Mouse (Mus musculus) erythroblast, embryonic 14.5 days (primary cell): ENCODE results near the gene Trabd2b. TPM values are rescaled to one million over a fixed set of nuclear protein-coding genes. Genes with fewer than 3 reads are reported as not detected.

Source experiments
- H3K27me3 ChIP-seq: 2 replicates; pipeline ENCODE4 v1.6.1; 2012; ENCODE audit warnings: inconsistent platforms; ENCODE audit not compliant: control insufficient read depth
- H3K36me3 ChIP-seq: 2 replicates; pipeline ENCODE4 v1.6.1; 2012; ENCODE audit warnings: mild to moderate bottlenecking, inconsistent platforms; ENCODE audit not compliant: control insufficient read depth
- H3K4me1 ChIP-seq: 2 replicates; pipeline ENCODE4 v1.6.1; 2012; ENCODE audit warnings: inconsistent platforms; ENCODE audit not compliant: control insufficient read depth
- H3K4me3 ChIP-seq: replicated peaks from 2 replicates; pipeline ENCODE3; 2012; ENCODE audit warnings: moderate library complexity, mild to moderate bottlenecking, inconsistent platforms
- H3K9me3 ChIP-seq: 2 replicates; pipeline ENCODE4 v1.6.1; 2012; ENCODE audit warnings: low read length, inconsistent platforms, mixed read lengths; ENCODE audit not compliant: control insufficient read depth
- GATA1 ChIP-seq: IDR thresholded peaks from 2 replicates; pipeline ENCODE4 v1.6.1; 2012; ENCODE audit warnings: low read length, inconsistent platforms, mixed read lengths
- TAL1 ChIP-seq: IDR thresholded peaks from 3 replicates; pipeline ENCODE4 v1.6.1; 2012; ENCODE audit warnings: low read length, inconsistent platforms, mixed read lengths
- polyA plus RNA-seq: library from polyadenylated mRNA; stranded (reverse); fragments of >175 nt; gene quantifications from 2 replicates; pipeline ENCODE4 v1.2.3, GENCODE M21; 2012

Gene Trabd2b
- polyA plus RNA-seq, 1 experiment = not detected

DNA sequence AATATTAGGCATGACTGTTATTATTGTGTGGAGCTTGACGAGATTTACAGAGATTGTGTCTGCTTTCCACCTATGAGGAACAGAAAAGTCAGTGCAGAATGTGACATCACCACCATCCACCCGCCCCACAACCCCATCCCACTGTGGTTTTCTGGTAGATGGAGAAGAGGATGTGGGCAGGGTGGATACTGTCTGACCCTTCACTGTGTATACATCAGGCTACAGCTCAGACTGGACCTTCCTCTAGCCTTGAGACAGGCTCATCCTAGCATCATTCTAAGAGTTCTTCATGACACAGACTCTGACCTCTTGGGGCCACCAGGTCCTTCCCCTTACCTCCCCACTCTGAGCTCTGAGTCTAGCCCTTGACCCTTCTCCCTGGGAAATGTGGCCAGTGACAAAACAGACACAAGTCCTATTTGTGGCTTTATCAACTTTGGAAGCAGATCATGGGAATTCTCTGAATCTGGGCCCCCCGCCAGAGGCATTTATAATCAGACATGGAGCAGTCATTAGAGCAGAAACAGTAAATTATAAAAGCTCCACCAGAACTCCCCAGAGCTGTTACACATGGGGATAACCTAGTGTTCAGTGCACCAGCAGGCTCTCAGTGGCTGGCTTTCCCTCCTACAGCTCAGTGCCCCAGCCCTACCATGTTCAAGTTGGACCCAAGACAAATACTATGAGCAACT, 48.1 kb downstream of the Trabd2b start:
- TF ChIP-seq GATA1 (no peak), TAL1 (no peak)
- H3K4me3 ChIP-seq = no peak overlapping the region

DNA sequence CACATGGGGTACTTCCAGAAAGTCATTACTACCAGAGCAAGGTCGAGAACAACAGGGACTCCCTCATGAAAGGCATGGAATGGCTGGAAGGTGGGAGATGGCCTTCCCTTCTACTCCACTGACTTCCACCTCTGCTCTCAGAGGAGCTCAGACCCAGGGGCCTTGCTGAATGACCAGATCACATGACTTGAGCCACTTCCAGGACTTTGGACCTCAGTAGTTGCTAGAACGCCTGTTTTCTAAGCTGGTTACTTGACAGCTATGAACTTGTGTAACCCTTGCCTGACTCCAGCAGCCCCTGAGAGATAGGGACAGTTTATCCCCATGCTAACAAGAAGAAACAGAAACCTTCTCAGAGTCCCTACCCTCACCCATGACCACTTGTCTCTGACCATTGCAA, 50.6 kb downstream of the Trabd2b start:
- H3K4me1 ChIP-seq = no peaks in the 10 kb centered on the region
- no peaks in the 10 kb centered on the region for H3K9me3 ChIP-seq
- no peak for TF ChIP-seq GATA1
- TF ChIP-seq TAL1 = no peak
- no peak overlapping the region for H3K4me3 ChIP-seq
- H3K27me3 ChIP-seq = no peaks in the 10 kb centered on the region
- H3K36me3 ChIP-seq = no peaks in the 10 kb centered on the region

More for the DNA sequence above, 48.1 kb downstream of the Trabd2b start:
- Histone ChIP-seq H3K27me3 (no peaks in the 10 kb centered on the region), H3K36me3 (no peaks in the 10 kb centered on the region), H3K4me1 (no peaks in the 10 kb centered on the region), H3K9me3 (no peaks in the 10 kb centered on the region)

DNA sequence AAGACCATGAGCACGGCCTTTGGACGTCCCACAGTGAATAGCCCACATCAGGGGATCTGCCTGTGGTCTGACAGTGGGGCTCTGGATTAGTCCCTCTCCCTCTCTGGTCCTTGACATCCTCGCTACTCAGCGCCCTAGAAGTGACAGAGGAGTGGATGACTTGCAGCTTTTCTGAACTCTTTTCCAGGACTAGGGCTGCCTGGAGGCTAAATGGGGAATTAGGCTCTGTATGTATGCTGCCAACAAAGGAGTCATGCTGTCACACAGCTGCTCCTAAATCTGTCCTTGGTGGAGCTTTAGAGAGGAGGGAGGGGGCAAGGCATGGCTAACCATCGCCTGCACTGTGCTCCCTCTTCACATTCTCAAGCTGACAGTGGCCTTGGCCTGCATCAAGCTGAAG, 53.1 kb downstream of the Trabd2b start:
- Histone ChIP-seq H3K36me3 (no peaks in the 10 kb centered on the region), H3K27me3 (no peaks in the 10 kb centered on the region), H3K9me3 (no peaks in the 10 kb centered on the region), H3K4me1 (no peaks in the 10 kb centered on the region), H3K4me3 (no peak overlapping the region)
- TF ChIP-seq GATA1 = no peak
- TF ChIP-seq TAL1 = no peak

DNA sequence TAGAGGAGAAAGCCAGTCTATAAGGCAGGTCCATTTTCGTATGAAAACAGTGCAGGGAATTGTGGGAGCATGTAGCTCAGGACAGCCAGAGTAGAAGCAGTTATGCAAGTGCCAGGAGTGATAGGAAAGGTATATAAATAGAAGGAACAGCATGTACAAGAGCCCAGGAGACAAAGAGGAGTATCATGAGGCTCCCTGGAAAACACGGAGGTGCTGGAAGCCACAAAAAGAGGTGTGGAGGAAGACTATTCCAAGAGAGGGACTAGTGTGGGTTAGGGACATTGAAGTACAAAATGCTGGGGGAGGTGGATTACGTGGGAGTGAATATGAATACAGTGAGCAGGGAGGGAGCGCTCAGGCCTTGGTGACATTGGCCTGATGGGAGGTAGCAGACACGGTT, 53.9 kb downstream of the Trabd2b start:
- Histone ChIP-seq H3K27me3 (no peaks in the 10 kb centered on the region), H3K9me3 (no peaks in the 10 kb centered on the region), H3K4me3 (no peak overlapping the region), H3K4me1 (no peaks in the 10 kb centered on the region), H3K36me3 (no peaks in the 10 kb centered on the region)
- no peak for TF ChIP-seq TAL1
- TF ChIP-seq GATA1 = no peak

DNA sequence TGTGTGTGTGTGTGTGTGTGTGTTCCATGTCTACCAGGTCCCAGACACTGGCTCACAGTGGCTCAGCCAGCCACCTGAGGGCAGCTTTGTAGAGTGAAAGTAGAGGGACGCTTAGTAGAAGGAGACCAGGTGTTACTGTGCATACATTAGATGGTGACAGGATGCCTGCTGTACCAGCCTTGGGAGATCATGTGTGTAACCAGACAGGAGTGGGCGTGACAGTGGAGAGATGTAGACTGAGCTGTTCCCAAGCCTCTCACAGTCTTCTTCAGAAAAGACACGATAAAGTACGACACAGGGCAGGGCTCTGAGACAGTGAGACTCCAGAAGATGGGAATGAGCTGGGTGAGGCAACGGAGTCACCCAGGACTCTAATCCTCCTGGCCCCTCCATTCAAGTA, 54.6 kb downstream of the Trabd2b start:
- Histone ChIP-seq H3K4me3 (no peak overlapping the region), H3K36me3 (no peaks in the 10 kb centered on the region), H3K4me1 (no peaks in the 10 kb centered on the region), H3K9me3 (no peaks in the 10 kb centered on the region), H3K27me3 (no peaks in the 10 kb centered on the region)
- TF ChIP-seq TAL1 (no peak), GATA1 (no peak)

DNA sequence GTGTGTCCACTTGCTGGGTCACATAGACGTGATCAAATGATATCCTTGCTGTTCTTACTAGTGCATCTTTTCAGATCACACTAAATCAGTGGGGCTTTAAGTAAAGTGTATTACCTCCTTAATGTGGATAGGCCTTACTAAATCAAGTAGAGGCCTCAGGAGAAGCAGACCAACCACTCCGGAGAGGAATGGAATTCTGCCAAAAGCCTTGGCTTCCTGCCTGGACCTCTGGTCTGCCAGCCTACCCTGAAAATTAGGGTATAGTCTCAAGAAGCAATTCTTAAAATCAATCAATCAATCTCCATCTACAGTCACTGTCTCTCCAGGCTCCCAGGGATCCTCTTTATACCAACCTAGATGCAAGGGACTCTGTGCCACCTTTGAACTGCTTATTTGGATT, 59.1 kb downstream of the Trabd2b start:
- Histone ChIP-seq H3K9me3 (no peaks in the 10 kb centered on the region), H3K4me1 (no peaks in the 10 kb centered on the region), H3K36me3 (no peaks in the 10 kb centered on the region), H3K27me3 (no peaks in the 10 kb centered on the region), H3K4me3 (no peak overlapping the region)
- no peak for TF ChIP-seq GATA1

DNA sequence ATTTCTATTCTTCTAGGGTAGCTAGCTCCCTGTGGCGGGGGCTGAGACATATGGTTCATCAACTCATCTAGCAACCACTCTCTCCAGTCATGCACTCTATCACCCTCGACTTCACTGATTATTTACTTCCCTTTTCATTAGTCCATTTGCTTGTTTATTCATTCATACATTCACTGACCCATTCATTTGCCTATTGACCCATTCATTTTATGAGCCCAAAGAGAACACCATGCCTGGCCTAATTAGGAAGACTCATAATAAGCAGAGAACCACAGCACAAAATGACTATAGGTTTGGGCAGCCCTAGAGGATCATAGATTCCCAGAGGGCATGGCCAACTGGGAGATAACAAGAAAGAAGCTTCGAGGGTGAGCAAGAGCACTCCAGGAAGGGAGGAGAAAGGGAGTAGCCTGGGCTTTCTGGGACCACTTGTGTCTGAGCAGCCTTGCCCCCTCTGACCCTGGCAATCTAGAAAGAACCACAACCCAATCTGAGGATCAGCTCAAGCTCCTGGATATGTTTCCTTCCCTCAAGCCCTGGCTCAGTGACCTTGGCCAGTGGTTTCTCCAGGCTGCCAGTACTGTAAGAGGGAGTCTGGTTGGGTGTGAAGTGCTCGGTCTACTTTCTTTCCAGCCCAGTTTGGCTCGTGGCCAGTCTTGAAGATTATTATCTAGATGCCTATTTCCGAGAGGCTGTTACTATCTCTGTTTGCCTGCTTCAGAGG, 61.0 kb downstream of the Trabd2b start:
- Histone ChIP-seq H3K4me1 (no peaks in the 10 kb centered on the region), H3K27me3 (no peaks in the 10 kb centered on the region), H3K36me3 (no peaks in the 10 kb centered on the region), H3K4me3 (no peak overlapping the region), H3K9me3 (no peaks in the 10 kb centered on the region)
- TF ChIP-seq TAL1 (no peak), GATA1 (no peak)

DNA sequence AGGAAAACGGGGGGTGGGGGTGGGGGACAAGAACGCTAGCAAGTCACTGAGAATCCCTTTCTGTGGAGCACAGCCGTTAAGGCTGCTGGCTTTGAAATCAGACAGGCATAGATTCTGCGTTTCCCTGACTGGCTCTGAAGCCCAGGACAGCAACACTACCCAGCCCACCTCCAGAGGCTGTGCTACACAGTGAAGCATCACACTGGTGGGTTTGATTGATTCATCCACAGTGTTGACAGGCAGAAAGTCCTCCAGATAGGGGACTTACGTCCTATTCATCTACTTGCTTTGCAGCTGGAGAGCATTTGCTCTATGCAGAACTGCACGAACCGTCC, 61.5 kb downstream of the Trabd2b start:
- TF ChIP-seq TAL1 (no peak), GATA1 (no peak)
- H3K9me3 ChIP-seq = no peaks in the 10 kb centered on the region
- H3K36me3 ChIP-seq = no peaks in the 10 kb centered on the region
- no peaks in the 10 kb centered on the region for H3K4me1 ChIP-seq
- H3K4me3 ChIP-seq = no peak overlapping the region
- H3K27me3 ChIP-seq = no peaks in the 10 kb centered on the region

DNA sequence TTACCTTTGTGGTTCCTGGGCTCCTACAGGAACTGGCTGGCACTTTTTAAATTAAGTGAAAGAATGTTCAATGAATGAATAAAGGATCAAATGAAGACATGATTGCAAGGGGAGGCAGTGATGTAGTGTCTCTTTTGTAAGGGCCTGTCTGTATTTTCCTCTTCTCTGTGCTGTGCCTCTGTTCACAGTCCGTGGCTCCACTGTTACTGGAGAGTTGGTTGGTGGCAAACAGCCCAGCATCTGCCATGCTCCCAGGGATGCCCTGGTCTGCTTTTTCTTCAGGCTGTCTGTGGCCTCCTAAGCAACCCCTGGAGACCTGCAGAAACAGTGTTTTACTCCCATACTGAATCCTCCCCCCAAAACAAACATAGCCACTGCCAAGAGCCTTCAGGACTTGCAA, 63.4 kb downstream of the Trabd2b start:
- Histone ChIP-seq H3K9me3 (no peaks in the 10 kb centered on the region), H3K36me3 (no peaks in the 10 kb centered on the region), H3K4me1 (no peaks in the 10 kb centered on the region), H3K27me3 (no peaks in the 10 kb centered on the region), H3K4me3 (no peak overlapping the region)
- no peak for TF ChIP-seq TAL1
- TF ChIP-seq GATA1 = no peak

DNA sequence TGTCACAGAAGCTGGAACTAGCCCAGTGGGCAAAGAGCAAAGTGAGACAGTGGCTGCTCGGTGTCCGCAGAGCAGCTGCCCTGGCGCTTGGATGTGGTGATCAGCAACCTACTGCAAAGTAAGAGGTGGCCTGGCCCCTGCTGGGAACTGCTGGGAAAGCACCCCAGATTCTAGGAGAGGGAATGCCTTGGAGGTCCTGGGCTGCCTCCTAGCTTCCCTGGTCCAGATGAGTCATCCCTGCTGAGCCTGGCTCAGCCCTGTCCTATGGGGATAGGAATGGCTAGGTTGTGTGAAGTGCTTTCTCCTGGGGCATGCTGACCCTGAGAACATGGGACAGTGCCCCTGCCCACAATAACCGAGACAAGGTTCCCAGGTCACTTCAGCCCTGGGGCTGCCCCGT, 65.6 kb downstream of the Trabd2b start:
- H3K4me3 ChIP-seq = no peak overlapping the region
- H3K36me3 ChIP-seq = no peaks in the 10 kb centered on the region
- H3K9me3 ChIP-seq = no peaks in the 10 kb centered on the region
- TF ChIP-seq TAL1 (no peak), GATA1 (no peak)
- H3K4me1 ChIP-seq = no peaks in the 10 kb centered on the region
- no peaks in the 10 kb centered on the region for H3K27me3 ChIP-seq
